Mouse (Mus musculus) stomach, postnatal 0 days (tissue): ENCODE measurements at regions not wholly inside any gene's neighbourhood (a gene's known extent, or its start where the extent isn't known, plus 50 kb on each side); places are given as distances from the start of the nearest gene placed in this dataset.

ENCODE experiments used
- CTCF ChIP-seq: IDR thresholded peaks from 2 replicates; pipeline ENCODE4 v1.5.1; 2016; ENCODE audit warnings: antibody characterized with exemption, low read depth, mild to moderate bottlenecking, moderate library complexity
- EP300 ChIP-seq: optimal IDR thresholded peaks from 2 replicates; pipeline ENCODE3; 2016; ENCODE audit warnings: antibody characterized with exemption

- TF ChIP-seq CTCF (no peak), EP300 (no peak)
Measured at GRCm38 (mm10) chr15:62332129-62332528, 1409.3 kb upstream of the A1bg start.
